Mouse (Mus musculus) lung, postnatal 0 days (tissue): ENCODE measurements around the gene Rer1.

ENCODE experiments used
- CTCF ChIP-seq: IDR thresholded peaks from 2 replicates; pipeline ENCODE4 v1.5.1; 2016; ENCODE audit warnings: antibody characterized with exemption, mild to moderate bottlenecking
- EP300 ChIP-seq: IDR thresholded peaks from 2 replicates; pipeline ENCODE4 v1.6.1; 2016; ENCODE audit warnings: antibody characterized with exemption, mild to moderate bottlenecking, control low read depth

DNA sequence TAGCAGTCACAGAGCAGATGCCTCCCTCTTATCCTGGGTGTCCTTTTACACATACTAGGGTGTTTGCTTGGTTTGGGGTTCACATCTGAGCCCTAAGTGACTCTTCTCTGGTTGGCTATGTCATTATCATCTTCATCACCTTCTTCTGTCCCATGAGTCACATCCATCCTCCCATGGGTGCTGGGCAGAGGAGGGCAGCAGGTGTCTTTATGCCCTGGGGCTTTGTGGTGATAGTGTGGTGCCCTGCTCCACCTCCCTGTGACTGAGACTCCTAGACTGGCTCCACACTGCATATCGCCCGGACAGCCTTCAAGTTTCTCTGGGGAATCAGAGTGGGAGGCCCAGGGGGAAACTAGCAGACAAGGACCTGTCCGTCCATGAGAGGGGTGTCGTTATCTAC, 12.4 kb upstream of the Rer1 start:
- TF ChIP-seq CTCF (no peak), EP300 (no peak)
